Mouse (Mus musculus) olfactory bulb, adult 2 months (tissue): ENCODE data around the gene Tmem138.

ENCODE experiments used
- CTCF ChIP-seq: fragments of 200-500 bp; IDR thresholded peaks from 2 replicates; pipeline ENCODE4 v1.5.1; 2012; ENCODE audit warnings: low read depth, mild to moderate bottlenecking, low read length, moderate library complexity; ENCODE audit not compliant: insufficient read depth
- POLR2A ChIP-seq: fragments of 200-500 bp; IDR thresholded peaks from 2 replicates; pipeline ENCODE4 v1.6.1; 2012; ENCODE audit warnings: mild to moderate bottlenecking, low read depth, low read length, moderate library complexity; ENCODE audit not compliant: insufficient read depth

DNA sequence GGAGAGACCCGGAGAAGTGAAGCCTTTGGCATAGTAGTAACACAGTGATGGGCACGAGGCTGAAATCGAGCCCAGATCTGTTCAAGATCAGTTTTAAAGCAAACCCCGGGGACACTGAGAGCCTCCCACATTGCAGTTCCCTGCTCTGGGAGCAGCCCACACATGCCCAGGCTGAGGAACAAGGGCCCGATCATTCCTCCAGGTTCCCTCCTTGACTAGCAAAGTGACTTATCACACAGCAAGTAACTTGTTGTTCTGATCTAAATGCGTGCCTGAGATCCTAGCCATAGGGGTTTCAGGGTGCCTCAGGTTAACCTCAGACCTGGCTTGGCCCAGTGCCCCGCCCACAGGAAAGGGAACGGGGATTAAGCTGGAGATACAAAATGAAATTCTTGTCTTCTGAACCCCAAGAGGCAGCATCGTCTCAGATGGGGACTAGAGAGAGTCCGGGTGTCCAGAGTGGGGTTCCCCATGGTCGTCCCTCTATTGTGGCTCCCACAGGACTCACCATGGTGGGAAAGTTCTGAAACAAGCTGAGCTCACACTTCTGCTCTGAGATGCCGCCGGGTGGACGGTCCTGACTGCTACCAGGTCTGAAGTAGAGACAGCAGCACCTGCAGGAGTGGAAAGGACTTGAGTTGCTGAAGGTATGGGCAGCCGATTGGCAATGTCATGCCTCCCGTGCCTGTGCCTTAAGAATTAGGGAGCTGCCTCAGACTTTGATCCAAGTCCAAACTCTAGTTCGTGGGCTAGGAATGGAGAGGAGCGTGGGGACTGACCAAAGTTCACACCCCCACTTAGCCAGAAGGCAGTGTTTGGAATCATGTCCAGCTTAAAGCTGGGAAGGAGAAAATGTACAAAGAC is 26.7 kb upstream of the Tmem138 start:
- TF ChIP-seq POLR2A = no peak
- TF ChIP-seq CTCF = no peak
